Mouse (Mus musculus) heart, adult 2 months (tissue): ENCODE data around the gene Acvr1b. TPM values are rescaled to one million over a fixed set of nuclear protein-coding genes. Genes with fewer than 3 reads are reported as not detected.

ENCODE experiments used
- DNase-seq, 2 experiments: peaks; one replicate each; pipeline ENCODE4 v3.0.0; 2021
- H3K27ac ChIP-seq: fragments of 200-600 bp; 2 replicates; pipeline ENCODE4 v1.8.1; 2022
- H3K27me3 ChIP-seq: fragments of 200-500 bp; 2 replicates; pipeline ENCODE4 v1.6.1; 2012; ENCODE audit warnings: mild to moderate bottlenecking, low read length, inconsistent platforms, mixed read lengths; ENCODE audit not compliant: control insufficient read depth, insufficient read depth
- H3K36me3 ChIP-seq: fragments of 200-500 bp; 2 replicates; pipeline ENCODE4 v1.6.1; 2012; ENCODE audit warnings: low read length, inconsistent platforms; ENCODE audit not compliant: control insufficient read depth, insufficient read depth
- H3K4me1 ChIP-seq: fragments of 200-500 bp; 2 replicates; pipeline ENCODE4 v1.6.1; 2011; ENCODE audit warnings: low read length; ENCODE audit not compliant: control insufficient read depth, insufficient read depth
- H3K4me3 ChIP-seq: fragments of 200-600 bp; 2 replicates; pipeline ENCODE4 v1.8.1; 2022
- H3K79me2 ChIP-seq: fragments of 200-500 bp; replicated peaks from 2 replicates; pipeline ENCODE4 v1.6.1; 2012; ENCODE audit warnings: mild to moderate bottlenecking, inconsistent platforms, low read length, moderate library complexity, mixed read lengths; ENCODE audit not compliant: control insufficient read depth, insufficient read depth
- H3K9ac ChIP-seq: fragments of 200-500 bp; 2 replicates; pipeline ENCODE4 v1.6.1; 2012; ENCODE audit warnings: low read depth, mild to moderate bottlenecking, control low read depth, inconsistent platforms, low read length, mixed read lengths
- CTCF ChIP-seq: fragments of 200-600 bp; IDR thresholded peaks from 2 replicates; pipeline ENCODE4 v1.8.1; 2022; ENCODE audit warnings: antibody characterized with exemption, mild to moderate bottlenecking, moderate library complexity
- EP300 ChIP-seq: fragments of 200-500 bp; IDR thresholded peaks from 2 replicates; pipeline ENCODE4 v1.6.1; 2011; ENCODE audit warnings: low read depth, low read length, control low read depth; ENCODE audit not compliant: insufficient read depth
- POLR2A ChIP-seq: fragments of 200-500 bp; IDR thresholded peaks from 2 replicates; pipeline ENCODE4 v1.6.1; 2011; ENCODE audit warnings: mild to moderate bottlenecking, low read depth, low read length, control low read depth; ENCODE audit not compliant: insufficient read depth
- WGBS: fragments of 180-500 bp; shearing (Covaris S2); methylation state at CpG from one replicate; pipeline ENCODE4 v1.1.7; 2018; 5-methylcytosine and 5-hydroxymethylcytosine counted together
- intact Hi-C: fragments of 180-260 bp; cut with DNase I; formaldehyde crosslinking; loops from one replicate; pipeline ENCODE4 v1.15.1; 2025
- polyA plus RNA-seq: library from polyadenylated mRNA; depleted of rRNA; stranded (reverse); fragments of >200 nt; gene quantifications from 2 replicates; pipeline ENCODE4 v1.2.3, GENCODE M21; 2012
- total RNA-seq, 2 experiments: library from RNA; stranded (reverse); gene quantifications; 2 replicates each; pipeline ENCODE4 v1.2.3; 2021

Acvr1b gene
- total and polyA plus RNA-seq, 3 experiments: 9.9 to 15.3 (median 12.3) TPM

GRCm38 (mm10) chr15:101169910-101170309 is 4.0 kb upstream of the Acvr1b start:
- no peak for TF ChIP-seq EP300
- TF ChIP-seq POLR2A: no peak
- TF ChIP-seq CTCF: no peak
- intact Hi-C loops: no loop called here

GRCm38 (mm10) chr15:101170413-101170980 is 3.4 kb upstream of the Acvr1b start:
- Histone ChIP-seq H3K4me1 (0 out of 2 replicates have a peak, but pooled peaks cover 3% of the 10 kb centered on the region), H3K27me3 (no peaks in the 10 kb centered on the region), H3K4me3 (no peak overlapping the region), H3K79me2 (no peaks in the 10 kb centered on the region; the same call in 1 of the 2 replicates), H3K27ac (no peak overlapping the region), H3K9ac (no peak overlapping the region), H3K36me3 (no peaks in the 10 kb centered on the region)
- intact Hi-C loops: no loop called here
- no peak for DNase-seq
- 89% methylated on average over 10 of the region's 10 CpGs for WGBS
- no peak for TF ChIP-seq EP300
- no peak for TF ChIP-seq POLR2A
- TF ChIP-seq CTCF: no peak

More at GRCm38 (mm10) chr15:101169910-101170309, 4.0 kb upstream of the Acvr1b start:
- no peak overlapping the region for H3K4me3 ChIP-seq
- no peak overlapping the region for H3K27ac ChIP-seq
- no peak for DNase-seq
- 81% methylated on average over 5 of the region's 5 CpGs for WGBS
- H3K4me1 ChIP-seq: 0 out of 2 replicates have a peak, but pooled peaks cover 2% of the 10 kb centered on the region
- no peaks in the 10 kb centered on the region for H3K27me3 ChIP-seq
- H3K79me2 ChIP-seq: no peaks in the 10 kb centered on the region; the same call in 1 of the 2 replicates
- no peak overlapping the region for H3K9ac ChIP-seq
- H3K36me3 ChIP-seq: no peaks in the 10 kb centered on the region

- 83% methylated on average over 4 of the region's 4 CpGs for WGBS
- H3K27ac ChIP-seq: no peak overlapping the region
- no peaks in the 10 kb centered on the region for H3K36me3 ChIP-seq
- no peaks in the 10 kb centered on the region for H3K27me3 ChIP-seq
- H3K9ac ChIP-seq: no peak overlapping the region
- no peak for TF ChIP-seq POLR2A
- no peak for TF ChIP-seq CTCF
- TF ChIP-seq EP300: no peak
- H3K79me2 ChIP-seq: no peaks in the 10 kb centered on the region; the same call in 1 of the 2 replicates
- H3K4me1 ChIP-seq: 0 out of 2 replicates have a peak, but pooled peaks cover 1% of the 10 kb centered on the region
- intact Hi-C loops: no loop called here
- DNase-seq: no peak
- no peak overlapping the region for H3K4me3 ChIP-seq
These were observed 2.6 kb upstream of the Acvr1b start for GRCm38 (mm10) chr15:101171272-101171671.

GRCm38 (mm10) chr15:101172016-101172415 is 1.9 kb upstream of the Acvr1b start:
- TF ChIP-seq EP300 (no peak), CTCF (no peak), POLR2A (no peak)
- WGBS: 89% methylated on average over 2 of the region's 2 CpGs
- Histone ChIP-seq H3K27ac (no peak overlapping the region), H3K36me3 (no peaks in the 10 kb centered on the region), H3K9ac (no peak overlapping the region), H3K4me1 (0 out of 2 replicates have a peak, but pooled peaks cover 1% of the 10 kb centered on the region), H3K27me3 (no peaks in the 10 kb centered on the region), H3K4me3 (no peak overlapping the region), H3K79me2 (no peaks in the 10 kb centered on the region; the same call in 1 of the 2 replicates)
- intact Hi-C loops: no loop called here
- no peak for DNase-seq

- Histone ChIP-seq H3K4me1 (peaks cover 6% of the 10 kb centered on the region), H3K9ac (peak overlapping the region; percentile 90), H3K36me3 (no peaks in the 10 kb centered on the region; the same call in 1 of the 2 replicates), H3K79me2 (no peaks in the 10 kb centered on the region; the same call in 1 of the 2 replicates), H3K27me3 (no peaks in the 10 kb centered on the region), H3K4me3 (peak overlapping the region; percentile 81), H3K27ac (peak overlapping the region; percentile 88)
- TF ChIP-seq POLR2A: no peak
- no peak for TF ChIP-seq EP300
- TF ChIP-seq CTCF: no peak
- intact Hi-C loops: no loop called here
- WGBS: 2% methylated on average over 46 of the region's 46 CpGs
- DNase-seq: no peak
These were observed 645 bp downstream of the Acvr1b start for GRCm38 (mm10) chr15:101174294-101175130.

GRCm38 (mm10) chr15:101175131-101175460 is 1.2 kb downstream of the Acvr1b start:
- peak overlapping the region; percentile 81 for H3K4me3 ChIP-seq
- WGBS: 20% methylated on average over 5 of the region's 5 CpGs
- DNase-seq: no peak
- H3K27ac ChIP-seq: peak overlapping the region; percentile 88
- intact Hi-C loops: no loop called here
- no peaks in the 10 kb centered on the region for H3K27me3 ChIP-seq
- no peaks in the 10 kb centered on the region; the same call in 1 of the 2 replicates for H3K36me3 ChIP-seq
- peak overlapping the region; percentile 51; the same call in 1 of the 2 replicates for H3K9ac ChIP-seq
- H3K79me2 ChIP-seq: peaks cover 2% of the 10 kb centered on the region
- no peak for TF ChIP-seq POLR2A
- TF ChIP-seq EP300: no peak
- peaks cover 10% of the 10 kb centered on the region for H3K4me1 ChIP-seq
